Mouse (Mus musculus): ENCODE data around the gene Ptprg.

DNA sequence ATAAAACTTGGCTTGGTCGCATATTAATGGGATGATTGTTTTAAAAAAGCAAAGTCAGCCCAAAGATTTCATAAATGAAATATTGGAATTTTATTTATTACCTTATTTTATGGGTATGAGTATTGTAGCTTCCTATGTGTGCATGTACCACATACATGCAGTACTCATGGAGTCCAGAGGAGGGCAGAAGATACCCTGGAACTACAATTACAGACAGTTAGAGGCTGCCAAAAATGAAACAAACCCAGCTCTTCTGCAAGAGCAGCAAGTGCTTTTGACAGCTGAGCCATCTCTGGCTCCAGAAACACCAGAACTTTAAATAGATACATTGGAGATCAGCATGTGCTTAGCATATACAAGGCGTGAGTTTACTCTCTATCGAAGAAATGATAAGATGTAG lies 592.6 kb downstream of the Ptprg start:
- TF ChIP-seq POLR2A (IDR thresholded peaks at IDR 0.05; ENCODE audit: low read depth, low read length) (no peak), CTCF (IDR thresholded peaks at IDR 0.05; ENCODE audit: borderline replicate concordance, insufficient read depth, low read length) (no peak)

All from embryonic fibroblast, embryonic 13.5 days (primary cell).